Mouse (Mus musculus): ENCODE measurements at regions not wholly inside any gene's neighbourhood (a gene's known extent, or its start where the extent isn't known, plus 50 kb on each side); places are given as distances from the start of the nearest gene placed in this dataset.
A peak's percentile ranks its signal among the peaks of the same experiment; 100 is the strongest.
"Not testable (repeated sequence)": the region's sequence is repeated elsewhere in the genome, so short reads cannot be mapped to it uniquely, and the experiment has no call there.

DNA sequence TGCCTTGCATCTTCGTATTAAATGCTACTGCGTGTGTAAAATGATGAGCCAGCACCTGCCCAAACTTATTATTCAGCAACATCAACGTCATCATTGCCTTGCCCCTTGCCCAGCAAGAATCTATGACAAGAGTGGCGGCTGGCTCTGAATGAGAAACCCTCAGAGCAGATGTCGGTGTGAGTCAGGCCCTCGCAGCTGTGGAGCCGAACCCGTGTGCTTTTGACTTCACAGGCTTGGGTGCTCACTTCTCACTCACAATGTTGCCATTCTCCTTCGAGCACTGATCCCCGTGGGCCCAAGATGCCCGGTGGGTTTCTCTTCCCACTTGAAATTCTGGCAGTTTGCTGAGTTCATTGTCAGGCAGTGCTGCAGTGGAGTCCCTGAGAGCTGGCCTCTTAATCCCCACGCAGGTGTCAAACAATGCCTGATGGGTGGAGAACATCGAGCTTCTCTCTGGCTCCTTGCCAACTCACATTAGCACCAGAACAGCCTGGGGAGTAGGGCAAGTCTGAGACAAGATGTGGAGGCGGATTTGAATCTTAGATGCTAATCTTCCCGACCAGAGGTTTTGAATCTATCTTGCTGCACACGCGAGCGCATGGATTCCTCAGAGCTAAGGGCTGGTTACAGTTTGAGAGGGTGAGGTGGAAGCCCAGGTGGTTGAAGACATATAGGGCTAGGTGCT lies 202.0 kb downstream of the Nuak1 start:
- no peak for ATAC-seq (replicated peaks; ENCODE audit: low read depth, poor library complexity, severe bottlenecking)

DNA sequence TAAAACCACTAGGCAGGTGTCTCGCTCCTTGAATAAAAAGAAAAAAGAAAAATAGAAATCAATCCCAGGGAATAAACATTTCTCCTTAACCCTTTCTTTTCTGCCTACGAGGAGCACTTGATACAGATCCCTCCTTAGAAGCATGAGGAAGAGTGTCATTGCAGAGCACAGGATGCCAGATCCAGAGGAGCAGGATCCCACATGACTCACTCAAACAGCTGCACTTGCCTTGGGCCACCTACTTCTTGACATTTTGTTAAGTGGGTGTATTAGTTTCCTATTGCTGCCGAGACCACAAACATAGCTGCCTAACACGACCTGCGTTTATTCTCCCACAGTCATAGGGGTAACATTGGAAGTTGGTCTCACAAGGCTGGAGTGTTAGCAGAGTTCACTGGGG lies 197.1 kb downstream of the Nuak1 start:
- ATAC-seq (replicated peaks; ENCODE audit: low read depth, poor library complexity, severe bottlenecking), result no peak

DNA sequence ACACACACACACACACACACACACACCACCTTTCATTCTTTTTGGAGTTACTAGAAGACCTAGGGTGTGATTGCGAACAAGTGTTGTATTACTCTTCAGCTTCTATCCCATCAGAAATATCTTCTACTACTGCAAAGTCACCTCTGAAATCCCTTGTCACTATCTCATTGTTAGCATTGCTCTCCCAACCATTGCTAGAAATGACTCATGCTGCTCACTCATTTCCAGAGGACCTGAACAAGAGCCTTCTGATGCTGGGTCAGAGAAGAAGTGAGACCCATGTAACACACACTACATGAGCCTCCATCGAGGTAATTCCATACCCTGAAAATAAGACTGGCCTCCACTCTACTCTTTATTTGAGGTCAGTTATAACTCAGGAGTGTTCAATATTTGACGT lies 191.1 kb downstream of the Nuak1 start:
- no peak for ATAC-seq (replicated peaks; ENCODE audit: low read depth, poor library complexity, severe bottlenecking)

DNA sequence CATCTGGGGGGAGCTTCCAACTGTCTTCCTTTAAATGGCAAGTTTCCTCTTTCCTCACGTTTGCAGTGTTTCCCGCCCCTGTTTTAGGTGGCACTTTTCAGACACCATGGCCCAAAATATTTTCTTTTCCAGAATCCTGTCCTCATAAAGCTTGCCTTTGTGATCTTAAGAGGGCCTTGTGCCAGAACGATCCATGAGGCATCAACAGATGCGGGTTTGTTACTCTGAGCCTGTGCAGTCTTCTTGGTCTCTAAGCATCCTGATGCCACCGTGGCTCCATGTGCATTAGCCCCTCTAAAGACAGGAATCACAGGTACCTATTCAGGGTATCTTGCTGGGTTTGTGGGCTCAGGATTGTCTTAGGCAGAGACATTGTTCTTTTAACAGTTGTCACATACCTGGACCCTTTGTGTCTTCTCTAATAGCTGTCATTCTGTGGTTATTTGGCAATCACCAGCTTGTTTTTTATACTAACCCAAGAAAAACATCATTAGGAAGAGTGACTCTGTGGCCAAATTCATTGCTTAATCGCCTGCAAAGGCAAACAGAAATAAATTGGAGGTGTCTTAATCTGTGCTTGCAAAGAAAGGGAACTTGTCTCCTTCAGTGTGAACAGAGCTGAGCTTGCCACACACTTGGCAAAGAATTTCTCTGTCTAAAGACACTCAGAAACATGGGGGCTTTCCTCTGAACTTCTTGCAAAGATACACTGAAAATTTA lies 179.3 kb downstream of the Nuak1 start:
- ATAC-seq (replicated peaks; ENCODE audit: low read depth, poor library complexity, severe bottlenecking), result peak; percentile 25; the same call in 1 of the 2 replicates

DNA sequence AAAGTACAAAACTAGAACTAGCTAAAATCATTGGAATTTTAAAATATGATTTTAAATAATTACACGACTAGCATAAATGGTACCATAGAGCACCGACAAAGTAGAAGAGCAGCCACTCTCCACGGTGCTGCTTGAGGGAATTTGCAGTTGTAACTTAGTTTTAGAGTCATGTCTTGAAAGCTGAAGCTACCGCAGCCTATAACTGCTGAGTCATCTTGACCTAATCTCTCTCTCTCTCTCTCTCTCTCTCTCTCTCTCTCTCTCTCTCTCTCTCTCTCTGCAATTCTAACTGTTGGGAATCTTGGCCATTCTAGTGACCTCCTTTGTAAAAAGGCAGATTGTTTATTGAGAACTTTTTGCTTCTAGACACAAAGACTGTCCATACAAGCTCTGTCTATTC lies 177.5 kb downstream of the Nuak1 start:
- ATAC-seq (replicated peaks; ENCODE audit: low read depth, poor library complexity, severe bottlenecking), result no peak

DNA sequence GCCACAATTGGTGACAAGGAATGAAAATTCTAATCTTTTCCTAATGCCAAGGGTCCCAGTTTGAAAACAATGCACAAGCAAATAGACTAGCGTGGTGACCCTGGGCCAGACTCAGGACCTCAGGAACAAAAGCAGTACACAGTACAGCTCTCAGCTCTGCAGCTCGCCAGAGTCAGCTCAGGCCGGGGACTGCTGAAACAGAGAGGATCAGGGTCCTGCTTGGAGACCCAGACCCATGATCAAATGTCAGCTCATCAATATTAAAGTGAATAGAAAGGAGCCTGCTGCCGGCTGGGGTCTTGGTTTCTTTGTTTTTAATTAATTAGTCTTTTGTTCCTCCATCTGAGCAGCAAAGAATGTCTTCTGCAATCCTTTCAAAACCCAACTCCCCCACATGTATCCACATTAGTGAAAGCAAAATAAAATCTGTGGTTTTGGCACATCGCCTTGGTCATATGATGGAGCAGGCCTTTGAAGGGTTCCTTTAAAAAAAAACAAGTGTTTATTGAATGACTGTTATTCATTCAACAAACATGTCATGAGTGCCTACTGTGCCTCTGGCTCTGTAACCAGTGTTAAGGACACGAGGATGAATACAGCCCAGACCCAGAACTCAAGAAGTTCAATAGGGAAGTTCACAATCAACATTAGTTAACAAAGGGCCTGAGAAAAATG lies 154.4 kb downstream of the Nuak1 start:
- no peak for ATAC-seq (replicated peaks; ENCODE audit: low read depth, poor library complexity, severe bottlenecking)

DNA sequence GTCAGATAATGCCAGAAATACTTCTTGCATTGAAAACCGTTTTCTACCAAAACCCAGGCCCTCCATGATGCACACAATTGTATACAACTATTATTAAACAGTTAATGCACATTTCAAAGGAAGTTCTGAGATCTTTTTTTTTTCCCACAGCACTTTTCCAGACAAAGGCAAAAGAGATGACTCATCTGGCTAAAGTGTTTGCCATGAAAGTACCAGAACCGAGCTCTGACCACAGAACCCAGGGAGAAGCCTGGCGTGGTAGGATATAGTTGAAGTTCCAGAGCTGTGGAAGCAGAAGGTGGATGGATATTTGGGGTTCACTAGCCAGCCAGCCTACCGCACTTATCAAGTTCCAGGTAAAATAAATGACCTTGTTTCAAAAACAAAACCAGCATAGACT lies 146.0 kb downstream of the Nuak1 start:
- ATAC-seq (replicated peaks; ENCODE audit: low read depth, poor library complexity, severe bottlenecking), result no peak

DNA sequence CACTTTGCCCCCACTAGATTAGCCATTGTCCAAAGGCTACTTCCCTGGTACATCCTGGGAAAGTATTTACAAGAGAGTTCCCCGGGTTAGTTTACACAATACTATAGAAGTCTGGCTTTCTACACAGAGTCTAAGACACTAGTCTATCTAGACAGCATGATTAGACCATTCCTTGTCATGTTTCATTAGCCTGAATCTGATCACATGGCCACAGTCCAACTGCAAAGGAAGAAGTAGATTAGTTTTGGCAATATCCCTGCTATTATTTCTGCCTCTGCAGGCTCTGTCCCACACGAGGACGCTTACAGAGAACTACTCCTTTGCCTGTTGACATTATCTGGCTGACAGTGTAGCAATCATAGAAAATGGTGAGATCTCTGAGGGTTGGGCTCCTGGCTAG lies 144.2 kb downstream of the Nuak1 start:
- no peak for ATAC-seq (replicated peaks; ENCODE audit: low read depth, poor library complexity, severe bottlenecking)

DNA sequence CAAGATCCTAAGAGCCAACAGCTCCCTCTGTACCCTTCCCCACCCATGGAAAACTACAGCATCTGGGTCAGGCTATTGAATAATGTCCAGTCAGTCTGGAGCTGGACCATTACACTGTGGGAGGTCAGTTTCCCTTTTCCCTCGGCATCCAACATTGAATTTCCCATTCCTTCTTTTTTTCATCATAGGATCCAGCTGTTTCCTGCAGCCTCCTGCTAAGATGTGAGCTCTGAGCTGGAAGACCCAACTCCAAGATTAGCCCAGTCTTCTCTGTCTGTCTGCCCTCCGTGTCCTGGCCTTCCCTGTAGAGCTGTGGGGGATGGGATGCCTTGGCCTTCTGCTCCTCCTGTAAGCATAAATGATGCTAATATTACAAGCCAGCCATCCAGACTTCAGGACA lies 138.8 kb downstream of the Nuak1 start:
- ATAC-seq (replicated peaks; ENCODE audit: low read depth, poor library complexity, severe bottlenecking), result no peak

DNA sequence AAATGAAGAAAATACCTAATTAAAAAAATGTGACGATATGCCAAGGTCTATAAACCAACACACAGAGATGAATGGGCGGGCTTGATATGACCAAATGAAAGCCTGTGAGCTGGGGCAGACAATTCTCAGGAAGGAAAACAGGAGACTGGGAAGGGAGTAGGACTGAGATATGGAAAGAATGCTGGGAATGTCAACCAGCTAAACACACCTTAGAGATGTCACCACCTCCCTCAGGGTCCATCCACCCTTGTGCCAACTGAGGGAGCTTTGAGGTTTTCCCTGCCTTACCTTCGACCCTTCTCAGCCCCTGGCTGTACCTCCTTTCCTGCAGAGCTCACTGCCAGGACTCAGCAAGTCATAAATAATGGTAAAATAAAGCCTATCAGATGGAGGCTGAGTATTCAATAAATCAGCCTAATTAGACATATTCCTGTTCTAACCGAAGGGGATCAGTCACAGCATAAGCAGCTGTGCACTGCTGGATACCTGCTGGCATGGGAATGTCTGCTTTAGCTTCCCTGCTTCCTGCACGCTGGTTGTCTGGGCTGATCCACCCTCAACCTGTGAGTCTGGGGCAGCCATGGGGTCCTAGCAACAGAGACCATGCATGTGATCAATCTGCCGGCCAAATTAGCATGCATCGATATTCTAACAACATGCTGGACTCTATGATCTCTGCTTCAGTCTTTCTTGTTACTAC lies 137.4 kb downstream of the Nuak1 start:
- ATAC-seq (replicated peaks; ENCODE audit: low read depth, poor library complexity, severe bottlenecking), result no peak

DNA sequence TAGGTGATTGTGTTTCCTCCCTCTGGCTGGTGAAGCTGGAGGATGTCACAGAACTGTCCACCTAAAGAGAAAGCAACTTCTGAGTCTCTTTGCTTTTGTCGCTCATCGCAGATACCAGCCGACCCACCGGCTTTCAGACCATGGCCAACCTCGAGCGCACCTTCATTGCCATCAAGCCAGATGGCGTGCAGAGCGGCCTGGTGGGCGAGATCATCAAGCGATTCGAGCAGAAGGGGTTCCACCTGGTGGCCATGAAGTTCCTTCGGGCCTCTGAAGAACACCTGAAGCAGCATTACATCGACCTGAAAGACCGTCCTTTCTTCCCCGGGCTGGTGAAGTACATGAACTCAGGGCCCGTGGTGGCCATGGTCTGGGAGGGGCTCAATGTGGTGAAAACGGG lies 131.7 kb downstream of the Nuak1 start:
- not testable (repeated sequence) for ATAC-seq (replicated peaks; ENCODE audit: low read depth, poor library complexity, severe bottlenecking)

DNA sequence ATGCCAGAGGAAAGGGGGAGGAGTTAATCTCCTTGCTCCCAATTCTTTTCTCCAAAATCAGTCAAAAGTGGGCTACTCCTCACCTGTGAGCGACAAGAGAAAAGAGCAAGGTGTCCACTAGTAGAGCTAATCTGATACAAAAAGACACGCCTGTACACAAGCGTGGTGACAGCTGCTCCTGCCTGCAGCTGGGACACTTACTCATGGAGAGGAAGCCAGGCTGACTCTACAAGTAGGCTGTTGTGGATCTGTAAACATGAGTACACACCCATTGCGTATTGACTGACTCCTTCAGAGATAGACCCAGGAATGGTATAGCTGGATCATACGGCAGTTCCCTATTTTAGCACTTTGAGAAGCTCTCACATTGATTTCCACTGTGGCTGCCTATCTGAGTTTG lies 129.7 kb downstream of the Nuak1 start:
- no peak for ATAC-seq (replicated peaks; ENCODE audit: low read depth, poor library complexity, severe bottlenecking)

DNA sequence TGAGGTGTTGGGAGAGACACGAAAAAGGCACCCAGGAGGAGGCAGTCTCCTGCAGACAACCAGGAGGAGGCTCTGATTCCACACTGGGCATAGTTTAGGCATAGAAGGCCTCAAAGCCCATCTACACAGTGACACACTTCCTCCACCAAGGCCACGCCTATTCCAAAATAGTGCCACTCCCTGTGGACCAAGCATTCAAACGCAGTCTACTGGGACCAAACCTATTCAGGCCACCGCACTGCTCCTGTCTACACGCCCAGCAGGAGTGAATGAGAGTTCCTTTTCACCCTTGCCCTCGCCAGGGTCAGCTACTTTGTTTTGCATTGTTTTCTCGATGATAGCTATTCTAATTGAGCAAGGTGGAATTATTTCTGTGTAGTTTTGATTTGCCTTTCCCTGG lies 127.7 kb downstream of the Nuak1 start:
- no peak for ATAC-seq (replicated peaks; ENCODE audit: low read depth, poor library complexity, severe bottlenecking)

DNA sequence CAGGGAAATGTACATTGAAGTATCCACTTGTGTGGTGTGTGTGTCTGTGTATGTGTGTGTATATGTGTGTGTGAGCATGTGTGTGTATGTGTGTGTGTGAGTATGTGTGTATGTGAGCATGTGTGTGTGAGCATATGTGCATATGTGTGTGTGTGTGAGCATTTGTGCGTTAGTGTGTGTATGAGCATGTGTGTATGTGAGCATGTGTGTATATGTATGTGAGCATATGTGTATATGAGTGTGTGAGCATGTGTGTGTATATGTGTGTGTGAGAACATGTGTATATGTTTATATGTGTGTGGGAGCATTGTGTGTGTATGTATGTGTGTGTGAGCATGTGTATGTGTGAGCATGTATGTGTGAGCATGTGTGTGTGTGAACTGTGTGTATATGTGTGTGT lies 123.5 kb downstream of the Nuak1 start:
- no peak for ATAC-seq (replicated peaks; ENCODE audit: low read depth, poor library complexity, severe bottlenecking)

DNA sequence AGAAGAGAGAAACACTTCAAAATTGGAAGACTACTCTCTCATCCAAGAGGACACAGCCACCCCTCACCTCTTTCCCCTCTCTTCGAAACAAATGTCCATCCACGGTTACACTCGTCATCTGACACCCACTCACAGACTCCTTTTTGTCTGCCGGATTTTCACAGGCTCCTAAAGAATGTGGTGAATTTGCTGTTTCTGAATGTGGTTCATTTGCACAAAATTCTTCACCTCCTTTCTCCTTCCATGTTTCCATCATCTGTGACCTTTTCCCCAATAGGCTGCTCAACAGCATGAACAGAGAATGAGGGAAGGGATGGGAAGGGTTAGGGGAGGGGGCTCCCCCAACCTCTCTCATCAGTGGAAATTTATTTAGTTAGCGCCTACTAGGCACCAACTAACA lies 122.4 kb downstream of the Nuak1 start:
- ATAC-seq (replicated peaks; ENCODE audit: low read depth, poor library complexity, severe bottlenecking), result no peak

Measured in common myeloid progenitor, adult 5-6 weeks (primary cell).